Mouse (Mus musculus): ENCODE measurements at regions not wholly inside any gene's neighbourhood (a gene's known extent, or its start where the extent isn't known, plus 50 kb on each side); places are given as distances from the start of the nearest gene placed in this dataset.

GRCm38 (mm10) chr4:82220120-82220714 lies 485.3 kb downstream of the Nfib start:
- TF ChIP-seq CHD2 (IDR thresholded peaks at IDR 0.05; ENCODE audit: low read depth, low read length) (no peak), ZC3H11A (IDR thresholded peaks at IDR 0.05; ENCODE audit: borderline replicate concordance, low read depth, low read length) (no peak), HCFC1 (IDR thresholded peaks at IDR 0.05; ENCODE audit: borderline replicate concordance, insufficient read depth, low read length) (no peak), MAFK (IDR thresholded peaks at IDR 0.05; ENCODE audit: insufficient read depth, low read depth, low read length) (no peak)
